Comparison of ENCODE assay signal across 9 mouse cellular contexts in genomic region chr3:81036151-81036553, GRCm38 (mm10). TPM values are rescaled to one million over a fixed set of nuclear protein-coding genes. Genes with fewer than 3 reads are reported as not detected.
A peak's percentile ranks its signal among the peaks of the same experiment; 100 is the strongest.
DNase-seq lines count a peak whose midpoint lies in the region; ATAC-seq and TF ChIP-seq lines count a peak whose summit lies in the region.
"Had no signal": no experiment of that assay in that cellular context is flagged by ENCODE, and none has a peak within 500 bp of the region (broad histone marks: within the 10 kb centered on the region; RNA-seq: fewer than 3 reads in every experiment).

Gene Pdgfc (plus strand): TSS chr3:81036416.

- H3K4me1 ChIP-seq in spleen, adult 2 months (ENCODE audit: control insufficient read depth, insufficient read depth, insufficient read length), result peaks cover 9% of the 10 kb centered on the region
- H3K4me1 ChIP-seq in limb, embryonic 11.5 days (ENCODE audit: control insufficient read depth, insufficient read depth, low read length), result no peaks in the 10 kb centered on the region; the same call in 1 of the 2 replicates
- H3K4me1 ChIP-seq in small intestine, adult 2 months (ENCODE audit: control insufficient read depth, insufficient read depth, insufficient read length, low read length), result peaks cover 5% of the 10 kb centered on the region

- no peak for TF ChIP-seq CTCF in spleen, adult 2 months (IDR thresholded peaks at IDR 0.05; ENCODE audit: extremely low read depth, insufficient read depth, insufficient read length, insufficient replicate concordance)
- TF ChIP-seq CTCF in small intestine, adult 2 months (IDR thresholded peaks at IDR 0.05; ENCODE audit: extremely low read depth, insufficient read length, insufficient replicate concordance, low read depth, low read length), result no peak

- peak within 1 kb of the TSS; percentile 49 for H3K4me2 ChIP-seq in limb, embryonic 11.5 days (ENCODE audit: low read depth, severe bottlenecking)

- peak; percentile 71 for ATAC-seq in limb, embryonic 11.5 days (ENCODE audit: insufficient number of reproducible peaks, low FRiP score, low TSS enrichment, low read depth)

- peaks cover 16% of the 10 kb centered on the region for H3K27me3 ChIP-seq in spleen, adult 2 months (ENCODE audit: control insufficient read depth, insufficient read depth, low read length)
- no peaks in the 10 kb centered on the region for H3K27me3 ChIP-seq in limb, embryonic 11.5 days (ENCODE audit: control insufficient read depth, insufficient read depth, low read length)
- peaks cover 12% of the 10 kb centered on the region for H3K27me3 ChIP-seq in small intestine, adult 2 months (ENCODE audit: control insufficient read depth, insufficient read depth, low read length)

- no peak for TF ChIP-seq POLR2A in spleen, adult 2 months (IDR thresholded peaks at IDR 0.05; ENCODE audit: low read depth, low read length)
- no peak for TF ChIP-seq POLR2A in small intestine, adult 2 months (IDR thresholded peaks at IDR 0.05; ENCODE audit: low read depth, low read length)

- peak within 1 kb of the TSS; percentile 57 for H3K4me3 ChIP-seq in spleen, adult 2 months (ENCODE audit: extremely low read depth, insufficient read depth, insufficient read length)
- H3K4me3 ChIP-seq in limb, embryonic 11.5 days (ENCODE audit: low read depth, low read length), result peak within 1 kb of the TSS; percentile 80
- peak within 1 kb of the TSS; percentile 93 for H3K4me3 ChIP-seq in small intestine, adult 2 months (ENCODE audit: low read depth, low read length)

- intact Hi-C loops in left cerebral cortex, postnatal 10 days (cut with DNase I), result loop anchor here (5.0 kb wide), 1 partner anchor 886 kb away; no protein-coding TSS in a partner anchor

- H3K9ac ChIP-seq in limb, embryonic 11.5 days (ENCODE audit: low read length), result peak within 1 kb of the TSS; percentile 94

- no peaks in the 10 kb centered on the region for H3K9me3 ChIP-seq in limb, embryonic 11.5 days (ENCODE audit: control insufficient read depth, low read length)

- DNase-seq in embryo, embryonic 9.5 days (ENCODE audit: extremely low spot score), result peak; percentile 43
- no peak for DNase-seq in embryo, embryonic 10.5 days (ENCODE audit: low spot score)
- no peak for DNase-seq in spleen, adult 2 months (ENCODE audit: low read depth in 1 of 2, low spot score in 2 of 2)
- DNase-seq in spleen, adult 12 weeks (ENCODE audit: low spot score), result no peak
- no peak for DNase-seq in limb, embryonic 11.5 days (ENCODE audit: low spot score)
- no peak for DNase-seq in layer of hippocampus, postnatal 25 days (ENCODE audit: extremely low spot score in 1 of 2, low spot score in 1 of 2)
- DNase-seq in left cerebral cortex, postnatal 10 days (ENCODE audit: extremely low spot score in 1 of 2, low spot score in 2 of 2), result no peak

- H3K27ac ChIP-seq in spleen, adult 2 months (ENCODE audit: insufficient read depth, low read length), result no peak within 1 kb of the TSS
- peak within 1 kb of the TSS; percentile 96 for H3K27ac ChIP-seq in limb, embryonic 11.5 days (replicated peaks; ENCODE audit: low read depth, low read length)
- peak within 1 kb of the TSS; percentile 4 for H3K27ac ChIP-seq in small intestine, adult 2 months (ENCODE audit: insufficient read depth, low read depth, low read length)

- 7% methylated on average over 17 of the region's 17 CpGs for WGBS in spleen, adult 2 months
- 0% methylated on average over 13 of the region's 17 CpGs for WGBS in limb, embryonic 11.5 days
- 12% methylated on average over 16 of the region's 17 CpGs for WGBS in small intestine, adult 2 months

- no peaks in the 10 kb centered on the region for H3K36me3 ChIP-seq in spleen, adult 2 months (ENCODE audit: control insufficient read depth, insufficient read depth, low read length)
- no peaks in the 10 kb centered on the region for H3K36me3 ChIP-seq in limb, embryonic 11.5 days (ENCODE audit: control insufficient read depth, insufficient read depth, low read length)
- no peaks in the 10 kb centered on the region for H3K36me3 ChIP-seq in small intestine, adult 2 months (ENCODE audit: control insufficient read depth, insufficient read depth, low read length)

RNA-seq across cellular contexts. Expression of gene Pdgfc, which starts in this region (rescaled TPM):
- 0.48 and 0.53 TPM in 2 replicates for polyA plus RNA-seq in spleen, adult 2 months (2012; rRNA removed)
- polyA plus RNA-seq in limb, embryonic 11.5 days (2014; fragmentation: Nextera tagmentation; extraction: Ambion mirVana), result 69.8 and 77.5 TPM in 2 replicates
- polyA plus RNA-seq in small intestine, adult 2 months (2012; rRNA removed), result 2.3 and 2.5 TPM in 2 replicates
- total RNA-seq in layer of hippocampus, postnatal 25 days (2021), result 1 to 10 TPM; 5.4 to 5.6 TPM
- 1 to 10 TPM; 6.2 to 7.5 TPM for total RNA-seq in left cerebral cortex, postnatal 10 days (2021)
- total RNA-seq: hematopoietic stem cell, adult 5-6 weeks had no signal

Comparison
In these comparisons a context has a peak if more than half of its experiments do, and no peak if none do; other contexts are left out.
1. RNA of gene Pdgfc (polyA plus RNA-seq): 69.8 to 77.5 TPM in limb, embryonic 11.5 days; 2.3 to 2.5 TPM in small intestine, adult 2 months and 0.48 to 0.53 TPM in spleen, adult 2 months; every median in the first group is over 10 times any median in the second.
2. Peak in every context shown above with its lines, with median percentiles within 50 percentile points of each other: H3K4me3 ChIP-seq.